Mouse (Mus musculus) spleen, postnatal 4 days (tissue): ENCODE results near the gene Spast.

Experiments used
- DNase-seq, 2 experiments: peaks; one replicate each; pipeline ENCODE4 v3.0.0; 2022; ENCODE audit warnings: low spot score in 2 of 2

The Spast gene

DNA sequence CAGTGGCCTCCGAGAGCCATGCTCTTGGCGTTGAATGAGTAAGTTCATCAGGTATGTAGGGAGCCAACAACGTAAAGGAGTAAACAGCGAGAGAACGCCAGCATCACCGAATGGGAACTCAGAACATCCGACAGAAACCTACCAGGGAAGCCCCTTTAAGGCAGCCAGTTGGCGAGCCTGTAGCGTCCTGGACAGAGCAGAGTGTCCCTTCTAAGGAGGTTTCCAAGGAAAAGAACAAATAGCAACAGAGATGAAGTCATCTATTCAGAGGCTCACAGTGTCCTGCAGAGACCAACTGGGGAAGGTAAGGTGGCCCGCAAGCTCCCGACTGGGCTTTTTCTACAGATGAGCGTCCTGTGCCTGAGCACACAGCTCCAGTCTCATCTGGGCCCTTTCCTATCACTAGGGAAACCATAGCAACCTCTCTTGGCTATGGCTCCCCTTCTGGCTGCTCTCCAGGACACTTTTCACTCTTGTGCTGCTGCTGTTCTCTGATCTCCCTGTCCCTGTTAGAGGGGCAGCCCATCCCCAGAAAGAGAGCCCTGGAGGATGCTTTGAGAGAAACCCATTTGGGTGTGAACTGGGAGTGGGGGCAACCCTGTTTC is 85.7 kb downstream of the Spast start:
- DNase-seq = no peak

DNA sequence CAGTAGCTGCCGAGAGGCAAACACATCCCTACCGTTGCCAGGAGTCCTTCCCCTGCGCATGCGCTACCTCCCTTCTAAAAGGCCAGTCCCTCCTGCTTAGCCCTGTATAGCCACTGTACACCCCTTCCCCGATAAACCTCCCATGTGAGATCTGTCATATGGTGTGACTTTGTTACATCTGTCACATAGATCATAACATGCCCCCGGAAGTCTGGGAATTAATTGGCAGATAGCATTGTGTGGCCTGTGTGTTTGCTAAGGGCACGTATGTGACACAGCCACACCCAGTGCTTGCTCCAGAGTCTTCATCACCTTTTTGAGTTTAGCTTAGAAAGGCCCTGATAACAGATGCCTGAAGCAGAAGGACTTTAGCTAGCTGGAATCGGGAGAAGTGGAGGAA is 91.3 kb downstream of the Spast start:
- DNase-seq = no peak

DNA sequence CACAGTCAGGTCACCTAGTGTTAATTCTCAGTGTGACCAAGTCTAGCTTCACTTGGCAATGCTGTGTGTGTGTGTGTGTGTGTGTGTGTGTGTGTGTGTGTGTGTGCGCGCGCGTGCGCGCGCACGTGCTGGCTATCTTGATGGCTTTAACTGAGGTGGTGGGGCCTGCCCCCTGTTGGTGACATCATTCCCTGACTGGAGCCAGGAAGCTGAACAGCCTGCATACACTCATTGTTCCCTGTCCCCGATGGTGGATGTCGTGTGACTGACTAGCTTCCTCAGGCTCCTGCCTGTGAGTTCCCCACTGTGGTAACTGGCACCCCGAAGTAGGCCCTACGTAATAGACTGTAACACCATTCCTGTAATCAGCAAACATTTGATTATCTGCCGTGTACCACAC is 92.7 kb downstream of the Spast start:
- DNase-seq = no peak

DNA sequence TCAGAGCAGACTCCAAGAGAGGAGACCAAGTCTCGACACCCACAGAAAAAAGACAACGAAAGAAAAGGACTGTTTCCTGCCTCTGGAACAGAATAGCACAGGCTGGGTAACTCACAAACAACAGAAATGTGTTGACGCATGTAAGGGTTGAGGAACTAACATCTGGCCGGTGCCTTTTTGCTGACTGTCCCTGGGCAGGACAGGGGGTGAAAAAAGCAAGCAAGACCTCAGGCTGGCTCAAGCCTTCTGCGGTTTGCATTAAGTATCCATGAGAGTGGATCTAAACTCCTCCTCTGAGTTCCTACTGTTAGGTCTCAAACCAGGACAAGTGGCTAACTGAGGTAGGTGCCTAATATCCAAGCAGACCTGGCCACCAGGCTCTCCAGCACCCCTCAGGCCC is 93.8 kb downstream of the Spast start:
- no peak for DNase-seq

DNA sequence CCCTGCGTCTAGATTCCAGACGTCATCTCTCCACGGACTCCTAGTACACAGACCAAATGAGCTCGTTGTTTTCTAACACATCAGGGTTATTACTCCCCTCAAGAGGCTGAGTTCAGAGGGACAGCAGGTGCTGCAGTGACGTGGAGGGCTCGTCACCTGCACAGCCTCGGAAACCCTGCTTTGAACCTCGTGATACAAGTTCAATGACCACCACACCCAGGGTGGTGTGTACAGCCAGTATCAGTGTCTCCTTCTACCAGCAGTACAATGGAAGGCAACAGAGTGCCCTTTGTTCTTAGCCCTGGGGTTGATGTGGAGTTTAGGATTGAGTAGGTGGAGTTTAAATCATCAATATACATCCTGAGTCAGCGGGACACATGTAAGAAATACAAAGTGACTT is 99.0 kb downstream of the Spast start:
- no peak for DNase-seq

DNA sequence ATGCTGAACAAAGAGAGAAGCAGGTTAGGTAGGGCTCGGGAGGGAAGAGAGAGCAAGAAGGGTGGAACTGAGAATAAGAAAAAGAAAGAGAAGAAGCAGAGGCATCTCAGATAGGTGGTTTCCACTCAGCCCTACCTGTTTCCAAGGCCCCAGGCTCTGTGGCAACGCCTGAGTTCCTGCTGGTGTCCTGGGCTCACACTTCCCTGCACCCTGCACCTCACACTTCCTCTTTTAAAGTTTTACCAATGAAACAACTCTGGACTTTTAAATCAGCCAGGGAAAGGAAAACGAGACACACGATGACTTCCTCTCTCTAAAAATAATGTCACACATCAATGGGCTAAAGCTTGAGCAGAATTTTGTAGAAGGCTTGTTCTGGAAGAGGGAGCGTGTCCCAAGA is 101.7 kb downstream of the Spast start:
- DNase-seq = no peak
